Mouse (Mus musculus): ENCODE results near the gene Bbof1. TPM values are rescaled to one million over a fixed set of nuclear protein-coding genes. Genes with fewer than 3 reads are reported as not detected.
A peak's percentile ranks its signal among the peaks of the same experiment; 100 is the strongest.

The Bbof1 gene
- polyA plus RNA-seq, 1 experiment from 2014 or later, result 1.9 TPM

GRCm38 (mm10) chr12:84407874-84408818 is 725 bp upstream of the Bbof1 start:
- peak overlapping the region; percentile 85 for H3K9ac ChIP-seq (ENCODE audit: low read depth, low read length)
- peaks cover 4% of the 10 kb centered on the region; the same call in 1 of the 2 replicates for H3K4me1 ChIP-seq (ENCODE audit: control insufficient read depth, insufficient read depth, low read length)
- no peaks in the 10 kb centered on the region for H3K9me3 ChIP-seq (ENCODE audit: control insufficient read depth, low read length)
- ATAC-seq (ENCODE audit: low FRiP score, low TSS enrichment), result peak; percentile 68
- peak overlapping the region; percentile 97 for H3K4me2 ChIP-seq (replicated peaks; ENCODE audit: low read depth, low read length)
- H3K27me3 ChIP-seq (ENCODE audit: control insufficient read depth, insufficient read depth, low read length), result no peaks in the 10 kb centered on the region
- peak overlapping the region; percentile 67 for H3K4me3 ChIP-seq (ENCODE audit: low read length)
- peak overlapping the region; percentile 65; the same call in 1 of the 2 replicates for H3K27ac ChIP-seq (ENCODE audit: low read depth, low read length)
- WGBS, result 2% methylated on average over 48 of the region's 52 CpGs
- no peaks in the 10 kb centered on the region for H3K36me3 ChIP-seq (ENCODE audit: control insufficient read depth, insufficient read depth, low read length)

GRCm38 (mm10) chr12:84416834-84417604 is 8.1 kb downstream of the Bbof1 start, which contains the start of gene Rnf113a2:
Gene Rnf113a2 (plus strand): TSS chr12:84417196.
- H3K4me2 ChIP-seq (replicated peaks; ENCODE audit: low read depth, low read length), result peak within 1 kb of the TSS; percentile 55
- H3K9ac ChIP-seq (ENCODE audit: low read depth, low read length), result peak within 1 kb of the TSS; percentile 58
- H3K27ac ChIP-seq (ENCODE audit: low read depth, low read length), result no peak within 1 kb of the TSS
- H3K4me1 ChIP-seq (ENCODE audit: control insufficient read depth, insufficient read depth, low read length), result peaks cover 4% of the 10 kb centered on the region; the same call in 1 of the 2 replicates
- peak within 1 kb of the TSS; percentile 49 for H3K4me3 ChIP-seq (ENCODE audit: low read length)
- 3% methylated on average over 50 of the region's 50 CpGs for WGBS
- 0 out of 2 replicates have a peak, but pooled peaks cover 4% of the 10 kb centered on the region for H3K9me3 ChIP-seq (ENCODE audit: control insufficient read depth, low read length)
- peak; percentile 89 for ATAC-seq (ENCODE audit: low FRiP score, low TSS enrichment)
- no peaks in the 10 kb centered on the region for H3K27me3 ChIP-seq (ENCODE audit: control insufficient read depth, insufficient read depth, low read length)
- H3K36me3 ChIP-seq (ENCODE audit: control insufficient read depth, insufficient read depth, low read length), result no peaks in the 10 kb centered on the region

- WGBS, result 36% methylated on average over 18 of the region's 18 CpGs
These were observed 8.7 kb downstream of the Bbof1 start for GRCm38 (mm10) chr12:84417605-84417922.

GRCm38 (mm10) chr12:84423990-84424389 is 15.1 kb downstream of the Bbof1 start:
- ATAC-seq (ENCODE audit: low FRiP score, low TSS enrichment), result no peak
- no peaks in the 10 kb centered on the region for H3K36me3 ChIP-seq (ENCODE audit: control insufficient read depth, insufficient read depth, low read length)

More at GRCm38 (mm10) chr12:84417605-84417922, 8.7 kb downstream of the Bbof1 start:
- Histone ChIP-seq H3K27me3 (ENCODE audit: control insufficient read depth, insufficient read depth, low read length) (no peaks in the 10 kb centered on the region), H3K4me1 (ENCODE audit: control insufficient read depth, insufficient read depth, low read length) (peaks cover 4% of the 10 kb centered on the region; the same call in 1 of the 2 replicates), H3K27ac (ENCODE audit: low read depth, low read length) (no peak overlapping the region), H3K9me3 (ENCODE audit: control insufficient read depth, low read length) (0 out of 2 replicates have a peak, but pooled peaks cover 4% of the 10 kb centered on the region), H3K4me3 (ENCODE audit: low read length) (peak overlapping the region; percentile 49), H3K36me3 (ENCODE audit: control insufficient read depth, insufficient read depth, low read length) (no peaks in the 10 kb centered on the region), H3K9ac (ENCODE audit: low read depth, low read length) (peak overlapping the region; percentile 58), H3K4me2 (replicated peaks; ENCODE audit: low read depth, low read length) (peak overlapping the region; percentile 55)
- no peak for ATAC-seq (ENCODE audit: low FRiP score, low TSS enrichment)

GRCm38 (mm10) chr12:84429825-84430224 is 21.0 kb downstream of the Bbof1 start:
- WGBS, result 71% methylated on average over 2 of the region's 2 CpGs
- Histone ChIP-seq H3K9ac (ENCODE audit: low read depth, low read length) (no peak overlapping the region), H3K27me3 (ENCODE audit: control insufficient read depth, insufficient read depth, low read length) (no peaks in the 10 kb centered on the region), H3K4me3 (ENCODE audit: low read length) (no peak overlapping the region), H3K4me1 (ENCODE audit: control insufficient read depth, insufficient read depth, low read length) (no peaks in the 10 kb centered on the region), H3K9me3 (ENCODE audit: control insufficient read depth, low read length) (no peaks in the 10 kb centered on the region), H3K4me2 (replicated peaks; ENCODE audit: low read depth, low read length) (no peak overlapping the region), H3K36me3 (ENCODE audit: control insufficient read depth, insufficient read depth, low read length) (no peaks in the 10 kb centered on the region), H3K27ac (ENCODE audit: low read depth, low read length) (no peak overlapping the region)
- no peak for ATAC-seq (ENCODE audit: low FRiP score, low TSS enrichment)

More at GRCm38 (mm10) chr12:84423990-84424389, 15.1 kb downstream of the Bbof1 start:
- H3K27me3 ChIP-seq (ENCODE audit: control insufficient read depth, insufficient read depth, low read length), result no peaks in the 10 kb centered on the region
- H3K9ac ChIP-seq (ENCODE audit: low read depth, low read length), result no peak overlapping the region
- no peak overlapping the region for H3K4me2 ChIP-seq (replicated peaks; ENCODE audit: low read depth, low read length)
- H3K4me1 ChIP-seq (ENCODE audit: control insufficient read depth, insufficient read depth, low read length), result no peaks in the 10 kb centered on the region
- H3K27ac ChIP-seq (ENCODE audit: low read depth, low read length), result no peak overlapping the region
- WGBS, result 59% methylated on average over 3 of the region's 3 CpGs
- H3K9me3 ChIP-seq (ENCODE audit: control insufficient read depth, low read length), result no peaks in the 10 kb centered on the region
- no peak overlapping the region for H3K4me3 ChIP-seq (ENCODE audit: low read length)

- H3K4me1 ChIP-seq (ENCODE audit: control insufficient read depth, insufficient read depth, low read length), result no peaks in the 10 kb centered on the region
- WGBS, result 61% methylated on average over 2 of the region's 2 CpGs
- no peak overlapping the region for H3K4me3 ChIP-seq (ENCODE audit: low read length)
- no peak for ATAC-seq (ENCODE audit: low FRiP score, low TSS enrichment)
- H3K36me3 ChIP-seq (ENCODE audit: control insufficient read depth, insufficient read depth, low read length), result no peaks in the 10 kb centered on the region
- no peak overlapping the region for H3K4me2 ChIP-seq (replicated peaks; ENCODE audit: low read depth, low read length)
- H3K27me3 ChIP-seq (ENCODE audit: control insufficient read depth, insufficient read depth, low read length), result no peaks in the 10 kb centered on the region
- no peaks in the 10 kb centered on the region for H3K9me3 ChIP-seq (ENCODE audit: control insufficient read depth, low read length)
- H3K9ac ChIP-seq (ENCODE audit: low read depth, low read length), result no peak overlapping the region
- H3K27ac ChIP-seq (ENCODE audit: low read depth, low read length), result no peak overlapping the region
These were observed 29.8 kb downstream of the Bbof1 start for GRCm38 (mm10) chr12:84438697-84439096.

GRCm38 (mm10) chr12:84442526-84442925 is 33.7 kb downstream of the Bbof1 start:
- H3K9ac ChIP-seq (ENCODE audit: low read depth, low read length), result no peak overlapping the region
- no peaks in the 10 kb centered on the region for H3K4me1 ChIP-seq (ENCODE audit: control insufficient read depth, insufficient read depth, low read length)
- H3K4me3 ChIP-seq (ENCODE audit: low read length), result no peak overlapping the region
- no peak for ATAC-seq (ENCODE audit: low FRiP score, low TSS enrichment)
- H3K27ac ChIP-seq (ENCODE audit: low read depth, low read length), result no peak overlapping the region
- H3K4me2 ChIP-seq (replicated peaks; ENCODE audit: low read depth, low read length), result no peak overlapping the region
- H3K9me3 ChIP-seq (ENCODE audit: control insufficient read depth, low read length), result no peaks in the 10 kb centered on the region
- H3K27me3 ChIP-seq (ENCODE audit: control insufficient read depth, insufficient read depth, low read length), result no peaks in the 10 kb centered on the region
- H3K36me3 ChIP-seq (ENCODE audit: control insufficient read depth, insufficient read depth, low read length), result no peaks in the 10 kb centered on the region
- 79% methylated on average over 4 of the region's 4 CpGs for WGBS

GRCm38 (mm10) chr12:84447386-84447785 is 38.5 kb downstream of the Bbof1 start:
- no peak for ATAC-seq (ENCODE audit: low FRiP score, low TSS enrichment)
- no peaks in the 10 kb centered on the region for H3K36me3 ChIP-seq (ENCODE audit: control insufficient read depth, insufficient read depth, low read length)
- 0 out of 2 replicates have a peak, but pooled peaks cover 1% of the 10 kb centered on the region for H3K4me1 ChIP-seq (ENCODE audit: control insufficient read depth, insufficient read depth, low read length)
- no peaks in the 10 kb centered on the region for H3K27me3 ChIP-seq (ENCODE audit: control insufficient read depth, insufficient read depth, low read length)
- H3K4me2 ChIP-seq (replicated peaks; ENCODE audit: low read depth, low read length), result no peak overlapping the region
- WGBS, result 80% methylated on average over 1 of the region's 1 CpGs
- H3K27ac ChIP-seq (ENCODE audit: low read depth, low read length), result no peak overlapping the region
- no peak overlapping the region for H3K9ac ChIP-seq (ENCODE audit: low read depth, low read length)
- no peak overlapping the region for H3K4me3 ChIP-seq (ENCODE audit: low read length)
- no peaks in the 10 kb centered on the region for H3K9me3 ChIP-seq (ENCODE audit: control insufficient read depth, low read length)
